Mouse (Mus musculus) stomach, postnatal 0 days (tissue): ENCODE data around the gene Tctn1.

Experiments used
- CTCF ChIP-seq: IDR thresholded peaks from 2 replicates; pipeline ENCODE4 v1.5.1; 2016; ENCODE audit warnings: antibody characterized with exemption, low read depth, mild to moderate bottlenecking, moderate library complexity
- EP300 ChIP-seq: optimal IDR thresholded peaks from 2 replicates; pipeline ENCODE3; 2016; ENCODE audit warnings: antibody characterized with exemption

DNA sequence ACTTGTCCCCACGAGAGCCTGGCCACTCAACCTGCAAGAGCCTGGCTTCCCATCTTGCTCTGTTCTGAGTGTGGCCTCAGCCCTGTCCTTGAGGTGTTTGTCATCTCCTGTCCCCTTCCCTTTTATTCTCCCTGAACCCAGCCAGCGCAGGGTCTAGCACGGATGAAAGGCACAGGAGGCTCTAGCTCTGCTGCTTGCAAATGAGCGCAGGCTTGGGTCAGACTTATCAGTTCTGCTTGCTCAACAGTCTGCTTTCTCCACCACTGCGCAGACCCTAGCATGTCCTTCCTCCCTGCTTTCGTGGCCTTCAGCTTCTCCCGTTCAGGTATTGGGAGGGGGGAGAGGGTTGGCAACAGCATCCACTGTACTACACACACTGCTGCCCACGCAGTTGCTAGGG, 52.1 kb downstream of the Tctn1 start:
- TF ChIP-seq CTCF: no peak
- TF ChIP-seq EP300: no peak
